Mouse (Mus musculus) C2C12 (cell line): ENCODE measurements around the gene Plin2. TPM values are rescaled to one million over a fixed set of nuclear protein-coding genes. Genes with fewer than 3 reads are reported as not detected.

Experiments used
- H3K27me3 ChIP-seq: one replicate; pipeline ENCODE4 v1.6.1; 2011; ENCODE audit not compliant: control insufficient read depth, insufficient read depth, insufficient read length
- H3K36me3 ChIP-seq: one replicate; pipeline ENCODE4 v1.6.1; 2011; ENCODE audit not compliant: control insufficient read depth, insufficient read depth
- H3K4me3 ChIP-seq: one replicate; pipeline ENCODE4 v1.5.1; 2011; ENCODE audit warnings: mild to moderate bottlenecking, control low read depth; ENCODE audit not compliant: poor library complexity, insufficient read depth, severe bottlenecking
- H3K79me2 ChIP-seq: one replicate; pipeline ENCODE4 v1.6.1; 2011; ENCODE audit not compliant: control insufficient read depth, insufficient read depth
- H3K79me3 ChIP-seq: one replicate; pipeline ENCODE4 v1.6.1; 2011; ENCODE audit warnings: low read depth, control low read depth
- H3ac ChIP-seq: one replicate; pipeline ENCODE3; 2011; ENCODE audit warnings: low read depth; ENCODE audit not compliant: control insufficient read depth, insufficient read length
- CEBPB ChIP-seq: IDR thresholded peaks from one replicate; pipeline ENCODE4 v1.6.1; 2011; ENCODE audit warnings: low read depth, mild to moderate bottlenecking, control low read depth, moderate library complexity
- CTCF ChIP-seq: IDR thresholded peaks from one replicate; pipeline ENCODE4 v1.5.1; 2011; ENCODE audit not compliant: control insufficient read depth, insufficient read depth, insufficient read length
- FOSL1 ChIP-seq: IDR thresholded peaks from one replicate; pipeline ENCODE4 v1.8.0; 2011; ENCODE audit warnings: mild to moderate bottlenecking, low read length; ENCODE audit not compliant: poor library complexity, insufficient read depth, severe bottlenecking
- MAX ChIP-seq: IDR thresholded peaks from one replicate; pipeline ENCODE4 v1.6.1; 2011; ENCODE audit warnings: mild to moderate bottlenecking, control low read depth
- MYOD1 ChIP-seq: IDR thresholded peaks from one replicate; pipeline ENCODE4 v1.6.1; 2011; ENCODE audit warnings: low read depth; ENCODE audit not compliant: control insufficient read depth, insufficient read length
- MYOG ChIP-seq: IDR thresholded peaks from one replicate; pipeline ENCODE4 v1.6.1; 2011; ENCODE audit not compliant: control insufficient read depth, insufficient read length; ENCODE audit errors: extremely low read depth
- USF1 ChIP-seq: IDR thresholded peaks from one replicate; pipeline ENCODE4 v1.6.1; 2011; ENCODE audit warnings: low read depth, mild to moderate bottlenecking, control low read depth, moderate library complexity
- polyA plus RNA-seq: library from polyadenylated mRNA; unstranded; fragments of >200 nt; fragmentation: generic; extraction: Trizol; gene quantifications from one replicate; pipeline ENCODE4 v1.2.1, GENCODE M21; 2012; ENCODE audit warnings: missing spikeins

Gene Plin2
- polyA plus RNA-seq, 1 experiment: 537 TPM

GRCm38 (mm10) chr4:86712751-86713195 is 42.9 kb upstream of the Plin2 start:
- TF ChIP-seq MAX: peak; percentile 97
- TF ChIP-seq MYOD1: peak; percentile 25
- TF ChIP-seq MYOG: no peak
- peak; percentile 27 for TF ChIP-seq FOSL1
- TF ChIP-seq CEBPB: no peak
- peak; percentile 83 for TF ChIP-seq USF1
- TF ChIP-seq CTCF: no peak
- H3ac ChIP-seq: peak overlapping the region; percentile 9
- H3K4me3 ChIP-seq: no peak overlapping the region
- no peaks in the 10 kb centered on the region for H3K79me3 ChIP-seq
- H3K27me3 ChIP-seq: no peaks in the 10 kb centered on the region
- H3K79me2 ChIP-seq: no peaks in the 10 kb centered on the region
- no peaks in the 10 kb centered on the region for H3K36me3 ChIP-seq

- no peak for TF ChIP-seq USF1
- no peak for TF ChIP-seq FOSL1
- TF ChIP-seq MAX: no peak
- TF ChIP-seq MYOG: no peak
- TF ChIP-seq CTCF: no peak
- TF ChIP-seq CEBPB: no peak
- no peak for TF ChIP-seq MYOD1
- no peaks in the 10 kb centered on the region for H3K79me3 ChIP-seq
- no peaks in the 10 kb centered on the region for H3K27me3 ChIP-seq
- H3K4me3 ChIP-seq: no peak overlapping the region
- H3K36me3 ChIP-seq: no peaks in the 10 kb centered on the region
- H3K79me2 ChIP-seq: no peaks in the 10 kb centered on the region
- H3ac ChIP-seq: no peak overlapping the region
These were observed 40.9 kb upstream of the Plin2 start for GRCm38 (mm10) chr4:86710666-86711215.

GRCm38 (mm10) chr4:86710034-86710650 is 40.3 kb upstream of the Plin2 start:
- Histone ChIP-seq H3K4me3 (no peak overlapping the region), H3K79me2 (no peaks in the 10 kb centered on the region), H3K36me3 (no peaks in the 10 kb centered on the region), H3K79me3 (no peaks in the 10 kb centered on the region), H3ac (no peak overlapping the region), H3K27me3 (no peaks in the 10 kb centered on the region)
- TF ChIP-seq MYOG (no peak), MAX (no peak), CEBPB (no peak), CTCF (no peak), MYOD1 (no peak), FOSL1 (no peak), USF1 (no peak)

- Histone ChIP-seq H3K4me3 (no peak overlapping the region), H3K79me2 (no peaks in the 10 kb centered on the region), H3K36me3 (no peaks in the 10 kb centered on the region), H3ac (no peak overlapping the region), H3K27me3 (no peaks in the 10 kb centered on the region), H3K79me3 (no peaks in the 10 kb centered on the region)
- TF ChIP-seq CTCF (no peak), MYOG (no peak), MYOD1 (no peak), CEBPB (no peak), FOSL1 (no peak), USF1 (no peak), MAX (no peak)
These were observed 38.9 kb upstream of the Plin2 start for GRCm38 (mm10) chr4:86708801-86709200.

GRCm38 (mm10) chr4:86699161-86699865 is 29.5 kb upstream of the Plin2 start:
- Histone ChIP-seq H3K79me2 (no peaks in the 10 kb centered on the region), H3K36me3 (no peaks in the 10 kb centered on the region), H3K27me3 (no peaks in the 10 kb centered on the region), H3K79me3 (no peaks in the 10 kb centered on the region), H3K4me3 (no peak overlapping the region), H3ac (no peak overlapping the region)
- TF ChIP-seq FOSL1: no peak
- TF ChIP-seq CEBPB: no peak
- TF ChIP-seq MYOD1: no peak
- TF ChIP-seq USF1: no peak
- no peak for TF ChIP-seq MAX
- no peak for TF ChIP-seq MYOG
- no peak for TF ChIP-seq CTCF

GRCm38 (mm10) chr4:86696890-86697289 is 27.0 kb upstream of the Plin2 start:
- no peak overlapping the region for H3ac ChIP-seq
- H3K36me3 ChIP-seq: no peaks in the 10 kb centered on the region
- H3K79me3 ChIP-seq: no peaks in the 10 kb centered on the region
- no peaks in the 10 kb centered on the region for H3K79me2 ChIP-seq
- no peak for TF ChIP-seq CEBPB
- TF ChIP-seq MYOG: no peak
- TF ChIP-seq MYOD1: no peak
- TF ChIP-seq FOSL1: no peak
- no peak for TF ChIP-seq MAX
- TF ChIP-seq CTCF: no peak
- no peak for TF ChIP-seq USF1
- H3K4me3 ChIP-seq: no peak overlapping the region
- no peaks in the 10 kb centered on the region for H3K27me3 ChIP-seq
